Mouse (Mus musculus) liver, embryonic 14.5 days (tissue): ENCODE data around the gene Gins3. TPM values are rescaled to one million over a fixed set of nuclear protein-coding genes. Genes with fewer than 3 reads are reported as not detected.
A peak's percentile ranks its signal among the peaks of the same experiment; 100 is the strongest.

Experiments used
- ATAC-seq: fragments of 200-750 bp; cut with Nextera tagmentation; 2 replicates; pipeline ENCODE4 v1.8.0; 2017; ENCODE audit warnings: moderate number of reproducible peaks, mild to moderate bottlenecking, moderate library complexity; ENCODE audit not compliant: insufficient read depth
- DNase-seq, 3 experiments: peaks; one replicate each; pipeline ENCODE4 v3.0.0-alpha.2; 2012 to 2013; ENCODE audit warnings: low read depth in 3 of 3, low spot score in 3 of 3
- H3K27ac ChIP-seq: fragments of 300-500 bp; sonication (generic); 2 replicates; pipeline ENCODE4 v1.5.1; 2014; ENCODE audit warnings: moderate library complexity, mild to moderate bottlenecking, control low read depth, inconsistent platforms
- H3K27me3 ChIP-seq: fragments of 300-500 bp; sonication (generic); 2 replicates; pipeline ENCODE4 v1.6.1; 2014; ENCODE audit warnings: mild to moderate bottlenecking, low read length, moderate library complexity; ENCODE audit not compliant: control insufficient read depth, insufficient read depth
- H3K36me3 ChIP-seq: fragments of 300-500 bp; sonication (generic); replicated peaks from 2 replicates; pipeline ENCODE4 v1.6.1; 2014; ENCODE audit warnings: low read depth; ENCODE audit not compliant: control insufficient read depth, insufficient read depth
- H3K4me1 ChIP-seq, 2 experiments: fragments of 200-500 bp in 1 of 2; fragments of 300-500 bp in 1 of 2; sonication (generic) in 1 of 2; replicated peaks; 2 replicates each; pipeline ENCODE4 v1.6.1; 2012 to 2014; ENCODE audit warnings: antibody characterized with exemption in 1 of 2, inconsistent platforms in 1 of 2, low read length in 1 of 2; ENCODE audit not compliant: control insufficient read depth in 2 of 2, insufficient read depth in 2 of 2
- H3K4me2 ChIP-seq: fragments of 300-500 bp; sonication (generic); 2 replicates; pipeline ENCODE4 v1.6.1; 2014; ENCODE audit warnings: low read depth, mild to moderate bottlenecking, control low read depth, moderate library complexity
- H3K4me3 ChIP-seq, 2 experiments: fragments of 200-500 bp in 1 of 2; fragments of 300-500 bp in 1 of 2; sonication (generic) in 1 of 2; 2 replicates each; pipeline ENCODE4 v1.5.1; 2012 to 2014; ENCODE audit warnings: low read depth in 2 of 2, low read length in 2 of 2, mild to moderate bottlenecking in 2 of 2, control low read depth in 1 of 2, inconsistent platforms in 1 of 2, moderate library complexity in 1 of 2; ENCODE audit not compliant: insufficient read depth in 1 of 2
- H3K9ac ChIP-seq: fragments of 300-500 bp; sonication (generic); replicated peaks from 2 replicates; pipeline ENCODE4 v1.6.1; 2014; ENCODE audit warnings: mild to moderate bottlenecking, control low read depth, moderate library complexity
- H3K9me3 ChIP-seq: fragments of 300-500 bp; sonication (generic); 2 replicates; pipeline ENCODE4 v1.6.1; 2016; ENCODE audit warnings: low read length, mixed read lengths; ENCODE audit not compliant: control insufficient read depth
- CTCF ChIP-seq: IDR thresholded peaks from 2 replicates; pipeline ENCODE4 v1.5.1; 2016; ENCODE audit warnings: antibody characterized with exemption, low read depth, control low read depth
- EP300 ChIP-seq: IDR thresholded peaks from 2 replicates; pipeline ENCODE4 v1.6.1; 2016; ENCODE audit warnings: antibody characterized with exemption, low read depth
- WGBS: fragments of 180-500 bp; shearing (Covaris S2); extraction: QIAGEN DNeasy Blood & Tissue Kit; methylation state at CpG from one replicate; pipeline ENCODE4 v1.1.7; 2014; ENCODE audit not compliant: insufficient replicate concordance; 5-methylcytosine and 5-hydroxymethylcytosine counted together
- polyA plus RNA-seq, 2 experiments: library from polyadenylated mRNA; depleted of rRNA in 1 of 2; stranded (reverse) in 1 of 2; unstranded in 1 of 2; fragments of >200 nt; fragmentation: Nextera tagmentation in 1 of 2; extraction: Ambion mirVana in 1 of 2; gene quantifications; 2 replicates each; pipeline versions ENCODE4 v1.2.1 to v1.2.3; 2012 to 2014

The Gins3 gene
- polyA plus RNA-seq, 2 experiments: 4.9 to 9.4 TPM

GRCm38 (mm10) chr8:95634063-95634340, 749 bp downstream of the Gins3 start:
- Histone ChIP-seq H3K9me3 (no peaks in the 10 kb centered on the region), H3K27me3 (no peaks in the 10 kb centered on the region), H3K27ac (no peak overlapping the region), H3K36me3 (peaks cover 2% of the 10 kb centered on the region), H3K9ac (peak overlapping the region; percentile 84), H3K4me1 (peaks cover 5 to 7% of the 10 kb centered on the region in 2 experiments), H3K4me3 (peak overlapping the region; percentile 88 to 97), H3K4me2 (peak overlapping the region; percentile 91)
- ATAC-seq (no peak), DNase-seq (no peak)
- no peak for TF ChIP-seq CTCF
- TF ChIP-seq EP300: no peak
- 2% methylated on average over 6 of the region's 6 CpGs for WGBS

DNA sequence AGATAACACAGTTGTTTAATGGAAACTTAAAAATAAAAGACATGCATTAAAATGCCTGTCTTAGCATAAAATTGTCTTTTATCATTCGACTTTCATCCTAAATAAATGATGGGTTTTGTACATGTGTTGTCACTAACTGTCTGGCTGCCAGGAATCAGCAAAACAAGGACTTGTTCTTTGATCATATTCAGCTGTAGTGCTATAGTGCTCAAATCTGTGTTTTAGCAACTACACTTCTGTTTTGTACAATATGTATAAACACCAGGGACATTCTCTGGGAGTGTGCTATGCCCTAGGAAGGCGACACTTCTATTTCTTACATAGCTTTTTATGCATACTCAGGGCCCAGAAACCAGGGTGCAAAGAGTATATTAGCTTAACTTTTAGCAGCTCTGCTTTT, 11.7 kb downstream of the Gins3 start:
- H3K4me1 ChIP-seq: peaks cover 0 to 4% of the 10 kb centered on the region in 2 experiments; a peak in 2 of 4 replicates
- no peaks in the 10 kb centered on the region for H3K27me3 ChIP-seq
- TF ChIP-seq CTCF (no peak), EP300 (no peak)
- no peaks in the 10 kb centered on the region for H3K9me3 ChIP-seq
- peaks cover 4% of the 10 kb centered on the region; the same call in 1 of the 2 replicates for H3K36me3 ChIP-seq
- no peak overlapping the region for H3K4me2 ChIP-seq
- DNase-seq (no peak), ATAC-seq (no peak)
- no peak overlapping the region for H3K27ac ChIP-seq
- no peak overlapping the region for H3K9ac ChIP-seq
- 79% methylated on average over 2 of the region's 2 CpGs for WGBS
- no peak overlapping the region for H3K4me3 ChIP-seq

DNA sequence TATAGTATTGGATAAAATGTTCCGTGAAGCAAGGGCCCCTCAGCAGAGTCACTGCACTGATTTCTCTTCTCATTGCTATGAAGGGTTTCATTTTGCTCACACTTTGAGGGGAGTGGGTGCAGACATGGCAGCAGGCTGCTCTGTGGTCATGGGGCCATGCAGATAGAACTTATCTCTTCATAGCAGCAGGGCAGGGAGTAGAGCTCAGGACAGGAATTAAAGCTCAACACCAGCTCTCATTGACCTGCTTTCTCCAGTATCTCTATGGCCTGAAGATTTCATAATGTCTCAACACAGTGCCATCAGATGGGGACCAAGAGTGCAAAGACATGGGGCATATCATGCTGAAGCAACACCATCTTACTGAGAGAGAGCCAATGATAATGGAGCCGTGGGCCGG, 15.0 kb downstream of the Gins3 start:
- no peak overlapping the region for H3K9ac ChIP-seq
- H3K9me3 ChIP-seq: no peaks in the 10 kb centered on the region
- TF ChIP-seq CTCF (no peak), EP300 (no peak)
- no peak overlapping the region for H3K27ac ChIP-seq
- no peak overlapping the region for H3K4me2 ChIP-seq
- WGBS: 25% methylated on average over 3 of the region's 3 CpGs
- no peak overlapping the region for H3K4me3 ChIP-seq
- ATAC-seq: peak; percentile 62; the same call in 1 of the 2 replicates
- peaks cover 4% of the 10 kb centered on the region; the same call in 1 of the 2 replicates for H3K36me3 ChIP-seq
- H3K27me3 ChIP-seq: no peaks in the 10 kb centered on the region
- H3K4me1 ChIP-seq: peaks cover 0 to 4% of the 10 kb centered on the region in 2 experiments; a peak in 2 of 4 replicates
- no peak for DNase-seq

DNA sequence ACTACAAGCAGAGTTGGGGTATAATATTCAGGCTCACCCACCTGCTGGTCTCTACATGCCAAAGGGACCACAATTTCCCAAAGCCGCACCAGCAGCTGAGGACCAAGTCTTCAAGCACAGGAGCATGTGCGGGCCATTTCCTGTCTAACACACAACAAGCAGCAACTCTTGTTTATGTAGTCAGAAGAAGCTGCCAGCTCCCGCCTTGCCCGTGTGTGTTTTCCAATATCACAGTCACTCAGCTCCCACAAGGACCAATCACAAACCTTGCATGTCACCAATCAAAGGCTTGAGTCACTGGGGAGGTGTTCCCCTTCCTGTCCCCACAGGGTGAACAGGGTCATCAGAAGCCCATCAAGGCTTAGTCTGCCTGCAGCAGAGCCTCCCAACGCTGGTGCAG, 20.1 kb downstream of the Gins3 start:
- H3K27ac ChIP-seq: no peak overlapping the region
- WGBS: 54% methylated on average over 5 of the region's 5 CpGs
- H3K27me3 ChIP-seq: no peaks in the 10 kb centered on the region
- TF ChIP-seq CTCF: no peak
- no peak for TF ChIP-seq EP300
- no peaks in the 10 kb centered on the region for H3K9me3 ChIP-seq
- H3K4me1 ChIP-seq: peaks cover 0 to under 1% of the 10 kb centered on the region in 2 experiments; a peak in 1 of 4 replicates
- no peak overlapping the region for H3K4me2 ChIP-seq
- ATAC-seq: no peak
- no peak overlapping the region for H3K9ac ChIP-seq
- no peak for DNase-seq
- no peaks in the 10 kb centered on the region for H3K36me3 ChIP-seq
- no peak overlapping the region for H3K4me3 ChIP-seq

GRCm38 (mm10) chr8:95655831-95656230, 22.6 kb downstream of the Gins3 start:
- no peak for TF ChIP-seq CTCF
- TF ChIP-seq EP300: no peak
- 69% methylated on average over 7 of the region's 7 CpGs for WGBS
- no peaks in the 10 kb centered on the region for H3K4me1 ChIP-seq
- no peak overlapping the region for H3K4me2 ChIP-seq
- H3K9me3 ChIP-seq: no peaks in the 10 kb centered on the region
- H3K27me3 ChIP-seq: no peaks in the 10 kb centered on the region
- no peaks in the 10 kb centered on the region for H3K36me3 ChIP-seq
- no peak for ATAC-seq
- H3K9ac ChIP-seq: no peak overlapping the region
- H3K27ac ChIP-seq: no peak overlapping the region
- H3K4me3 ChIP-seq: no peak overlapping the region
- no peak for DNase-seq
